Comparison of ENCODE assay signal across 1 mouse cellular context in genomic region chr4:45402281-45402680, GRCm38 (mm10).
TF ChIP-seq lines count a peak whose summit lies in the region.

No protein-coding gene starts in this region.

TF ChIP-seq in MEL, 35 proteins besides CTCF, POLR2A, EP300 and RAD21 (continued from another document):
- TF ChIP-seq ZC3H11A (IDR thresholded peaks at IDR 0.05; ENCODE audit: low read depth, low read length) (no peak), POLR2AphosphoS2 (IDR thresholded peaks at IDR 0.05; ENCODE audit: low read length) (no peak), MAX (IDR thresholded peaks at IDR 0.05; ENCODE audit: low read length) (no peak), SIN3A (IDR thresholded peaks at IDR 0.05; ENCODE audit: low read length) (no peak), MYB (IDR thresholded peaks at IDR 0.05; ENCODE audit: low read depth, low read length) (no peak)
